Mouse (Mus musculus) embryonic stem cell, embryonic (primary cell): ENCODE measurements at regions not wholly inside any gene's neighbourhood (a gene's known extent, or its start where the extent isn't known, plus 50 kb on each side); places are given as distances from the start of the nearest gene placed in this dataset.

Experiments used
- CTCF ChIA-PET, 4 experiments: fragments of 300-600 bp in 2 of 4; fragments of 350-600 bp in 2 of 4; sonication (Branson Sonifier 250); formaldehyde crosslinking; loops; one replicate each; lab custom pipeline; 2022; ENCODE audit warnings: inconsistent platforms in 2 of 4; lab: Charles Lee
- POLR2A ChIA-PET, 4 experiments: fragments of 300-600 bp in 2 of 4; fragments of 350-600 bp in 2 of 4; sonication (Branson Sonifier 250); formaldehyde crosslinking; loops; one replicate each; lab custom pipeline; 2022; ENCODE audit warnings: antibody characterized with exemption in 4 of 4, inconsistent platforms in 1 of 4; lab: Charles Lee

DNA sequence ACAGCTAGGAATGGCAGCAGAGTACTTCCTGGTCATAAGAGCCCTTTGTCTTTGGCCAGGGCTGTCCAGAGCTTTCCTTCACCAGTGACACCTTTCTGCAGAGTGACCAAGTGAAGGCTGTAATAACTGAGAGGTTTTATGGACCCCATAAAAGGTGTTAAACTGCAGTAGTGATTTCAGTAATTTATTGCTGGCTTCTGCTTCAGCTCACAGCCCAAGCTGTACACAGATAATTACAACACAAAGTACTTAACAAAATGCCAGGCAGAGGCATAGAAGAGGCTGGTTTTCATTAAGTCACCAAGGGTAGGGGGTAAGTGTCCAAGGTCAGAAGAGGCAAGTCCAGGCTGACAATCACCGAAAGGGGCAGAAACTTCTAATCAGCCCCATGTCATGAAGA is 83.8 kb downstream of the Eif4e start:
- ChIA-PET CTCF (interaction anchor here in 2 of 4 experiments (0.7 kb wide), 2 partner anchors 28 to 33 kb away, joined by 3 read pairs; no protein-coding TSS in a partner anchor), POLR2A (no interaction called here)

DNA sequence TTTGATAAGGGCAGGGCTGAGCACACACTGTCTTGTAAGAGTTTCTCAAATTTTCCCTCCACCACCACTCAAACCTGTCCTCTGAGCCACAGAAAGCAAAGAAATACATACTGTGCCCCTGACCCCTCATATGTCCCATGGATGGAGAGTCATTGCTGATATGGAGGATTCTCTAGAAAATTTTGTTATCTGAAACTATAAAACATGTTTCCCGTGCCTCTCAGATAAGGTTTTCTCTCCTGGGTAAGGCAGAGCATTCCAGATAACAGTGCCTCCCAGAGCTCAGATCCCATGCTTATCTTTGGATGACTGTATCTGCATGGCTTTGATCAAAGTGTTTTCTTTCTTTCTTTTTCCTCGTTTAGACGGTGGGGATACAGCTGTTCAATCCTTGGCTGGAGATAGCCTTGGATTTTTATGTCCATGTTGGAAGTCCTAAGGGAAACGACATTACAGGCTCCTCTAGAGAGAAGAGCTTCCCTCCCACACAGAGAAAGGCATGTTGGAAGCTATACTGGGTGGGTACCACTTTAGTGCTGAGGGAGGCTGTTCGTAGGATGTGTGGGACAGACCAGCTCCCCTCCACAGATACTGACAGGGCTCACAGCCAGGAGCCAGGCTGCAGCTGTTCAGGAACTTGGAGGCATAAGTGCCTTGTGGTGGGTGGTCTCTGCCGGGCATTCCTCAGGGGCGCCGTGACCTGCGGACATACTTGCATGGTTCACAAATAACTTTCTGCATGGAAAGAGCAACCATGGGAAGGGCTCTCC is 87.1 kb downstream of the Eif4e start:
- ChIA-PET CTCF (no interaction called here), POLR2A (interaction anchor here in 1 of 4 experiments (1.1 kb wide), 1 partner anchor 470 kb away, joined by 3 read pairs; the partner anchor contains the start of gene Trmt10a)

DNA sequence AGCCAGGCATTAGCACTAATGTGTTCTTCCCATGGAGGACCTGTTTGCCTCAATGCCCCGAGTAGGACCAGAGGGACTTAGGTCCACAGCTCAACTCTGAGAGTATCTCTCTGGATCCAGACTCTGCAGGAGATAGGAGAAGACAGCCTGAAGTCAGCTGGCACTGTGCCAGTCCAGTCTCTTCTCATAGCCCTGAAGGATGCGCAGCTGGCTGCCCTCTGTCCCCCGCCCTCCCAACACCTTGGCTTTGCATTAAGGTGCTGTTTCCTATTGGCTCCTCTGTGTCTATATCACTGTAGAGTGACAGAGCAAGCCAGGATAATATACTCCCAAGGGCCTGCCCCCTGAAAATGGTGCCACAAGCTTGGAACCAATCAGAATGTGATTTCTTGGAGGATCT is 87.7 kb downstream of the Eif4e start:
- ChIA-PET CTCF (no interaction called here), POLR2A (interaction anchor here in 2 of 4 experiments (0.6 to 1.1 kb wide), 2 partner anchors 88 to 470 kb away, joined by 3 to 4 read pairs; partner anchors contain the start of genes Eif4e (in 1 of the 2) and Trmt10a (in 1 of the 2))

DNA sequence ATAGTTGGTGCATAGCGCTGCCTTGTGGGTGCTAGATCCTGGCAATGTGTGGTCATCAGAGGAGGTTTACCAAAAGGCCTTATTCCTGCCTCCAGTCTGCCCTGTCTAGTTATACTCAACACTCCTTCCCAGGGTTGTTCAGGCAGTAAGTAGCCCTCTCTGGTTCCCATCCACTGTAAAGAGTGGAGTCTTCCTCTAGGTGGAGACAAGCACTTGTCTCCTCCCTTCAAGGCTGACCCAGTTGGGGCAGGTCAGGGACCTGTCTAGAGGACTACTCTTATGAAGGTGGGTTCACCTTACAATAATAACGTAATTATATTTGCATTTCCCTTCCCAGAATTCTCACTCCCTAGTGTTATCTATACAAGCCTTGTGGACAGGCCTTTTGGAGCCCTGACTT is 88.9 kb downstream of the Eif4e start:
- POLR2A ChIA-PET: interaction anchor here in 1 of 4 experiments (0.6 kb wide), 1 partner anchor 343 kb away, joined by 4 read pairs; no protein-coding TSS in a partner anchor
- CTCF ChIA-PET: interaction anchor here in 1 of 4 experiments (0.7 kb wide), 1 partner anchor 291 kb away, joined by 3 read pairs; no protein-coding TSS in a partner anchor

DNA sequence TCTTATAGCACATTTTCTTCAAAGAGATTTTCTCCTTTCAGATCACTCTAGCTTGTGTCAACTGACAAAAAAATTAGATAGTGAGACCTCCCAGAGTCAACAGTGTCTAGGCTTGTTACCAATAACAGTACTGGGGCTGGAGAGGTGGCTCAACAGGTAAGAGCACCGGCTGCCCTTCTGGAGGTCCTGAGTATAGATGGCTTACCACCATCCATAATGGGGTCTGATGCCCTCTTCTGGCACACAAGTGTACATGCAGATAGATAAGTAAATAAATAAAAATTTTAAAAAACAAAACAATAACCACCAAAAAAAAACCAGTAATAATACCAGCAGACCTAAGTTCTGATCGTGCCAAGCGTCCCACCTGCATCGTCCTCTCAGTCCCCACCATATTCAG is 94.3 kb downstream of the Eif4e start:
- ChIA-PET CTCF (interaction anchor here in 3 of 4 experiments (0.6 to 1.0 kb wide), 4 partner anchors 8 to 1005 kb away, joined by 3 to 4 read pairs (median 4); no protein-coding TSS in a partner anchor), POLR2A (interaction anchor here in 1 of 4 experiments (1.9 kb wide), 1 partner anchor 24 kb away, joined by 4 read pairs; no protein-coding TSS in a partner anchor)

DNA sequence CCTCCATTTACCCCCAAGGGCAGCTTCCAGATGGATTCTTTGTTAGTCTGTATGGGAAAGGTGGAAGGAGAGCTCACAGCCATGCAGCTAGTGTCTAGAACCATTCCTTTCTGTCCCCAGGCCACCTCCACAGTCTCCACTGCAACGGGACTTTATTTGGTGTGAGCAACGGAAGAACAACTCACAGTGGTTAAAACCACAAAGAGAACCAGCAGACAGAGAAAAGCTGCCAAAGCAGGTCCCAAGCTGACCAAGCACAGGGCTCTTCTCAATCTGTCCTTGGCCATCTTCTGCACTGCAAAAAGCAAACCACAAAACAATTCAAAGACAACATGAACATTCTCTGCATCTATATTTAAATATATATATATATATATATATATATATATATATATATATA is 98.1 kb downstream of the Eif4e start:
- ChIA-PET POLR2A (interaction anchor here in 1 of 4 experiments (0.5 kb wide), 1 partner anchor 35 kb away, joined by 3 read pairs; no protein-coding TSS in a partner anchor), CTCF (no interaction called here)

DNA sequence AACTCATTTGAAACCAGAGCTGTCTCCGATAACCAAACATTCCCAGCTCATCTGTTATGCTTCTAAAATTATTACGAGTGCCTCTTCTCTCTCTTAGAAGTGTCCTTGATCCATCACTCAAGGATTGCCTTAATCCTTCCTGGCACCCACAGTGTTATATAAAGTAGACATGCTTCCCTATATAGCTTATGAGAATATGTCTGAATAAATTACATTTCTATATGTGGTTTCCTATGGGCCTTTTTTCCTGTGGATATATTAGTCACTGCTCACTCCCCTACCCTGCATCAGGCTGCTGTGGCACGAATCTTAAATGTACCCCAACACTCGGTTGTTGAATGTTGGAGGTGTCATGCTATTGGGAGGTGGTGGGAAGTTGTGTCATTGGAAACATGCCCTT is 100.3 kb downstream of the Eif4e start:
- POLR2A ChIA-PET: interaction anchor here in 1 of 4 experiments (1.1 to 1.6 kb wide), 2 partner anchors 116 to 340 kb away, joined by 3 to 4 read pairs; partner anchors contain the start of gene Tspan5
- CTCF ChIA-PET: interaction anchor here in 1 of 4 experiments (0.7 kb wide), 1 partner anchor 16 kb away, joined by 4 read pairs; no protein-coding TSS in a partner anchor

DNA sequence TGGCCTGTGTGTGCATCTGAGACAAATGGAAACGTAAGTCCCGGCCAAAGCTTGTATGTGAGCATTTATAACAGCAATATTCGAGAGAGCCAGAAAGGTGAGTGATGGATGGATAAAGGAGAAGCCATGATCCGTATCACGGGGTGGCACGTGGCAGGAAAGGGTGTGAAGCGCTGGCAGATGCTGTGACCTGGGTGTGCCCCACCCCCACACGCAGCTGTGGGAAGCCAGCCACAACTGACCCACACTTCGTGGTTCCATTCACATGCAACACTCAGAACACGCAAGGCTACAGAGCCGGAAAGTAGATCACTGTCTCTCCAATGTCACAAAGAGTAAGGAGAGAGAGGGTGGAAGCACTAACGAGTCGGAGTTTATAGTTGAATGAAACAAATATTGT is 104.3 kb downstream of the Eif4e start:
- ChIA-PET CTCF (interaction anchor here in 1 of 4 experiments (0.6 kb wide), 1 partner anchor 228 kb away, joined by 3 read pairs; no protein-coding TSS in a partner anchor), POLR2A (interaction anchor here in 2 of 4 experiments (0.6 to 0.7 kb wide), 2 partner anchors 97 to 406 kb away, joined by 3 to 4 read pairs; no protein-coding TSS in a partner anchor)

DNA sequence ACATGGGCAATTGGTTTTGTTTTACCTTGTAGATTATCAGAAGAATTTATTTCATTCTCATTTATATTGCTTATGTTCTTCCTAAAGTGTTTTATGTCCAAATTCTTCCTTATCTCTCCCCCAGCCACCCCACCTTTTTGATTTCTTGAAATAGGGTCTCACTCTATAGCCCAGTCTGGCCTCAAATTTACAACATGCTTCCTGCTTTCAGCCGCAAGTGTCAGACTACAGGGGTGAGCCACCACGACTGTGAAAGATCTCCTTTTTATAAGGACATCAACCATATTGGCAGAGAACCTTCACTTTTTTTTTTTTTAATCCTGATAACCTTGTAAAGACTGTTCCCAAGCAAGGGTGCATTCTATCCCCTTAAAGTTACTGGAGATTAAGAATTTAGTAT is 106.1 kb downstream of the Eif4e start:
- CTCF ChIA-PET: no interaction called here
- POLR2A ChIA-PET: interaction anchor here in 1 of 4 experiments (0.9 kb wide), 1 partner anchor 105 kb away, joined by 4 read pairs; no protein-coding TSS in a partner anchor

DNA sequence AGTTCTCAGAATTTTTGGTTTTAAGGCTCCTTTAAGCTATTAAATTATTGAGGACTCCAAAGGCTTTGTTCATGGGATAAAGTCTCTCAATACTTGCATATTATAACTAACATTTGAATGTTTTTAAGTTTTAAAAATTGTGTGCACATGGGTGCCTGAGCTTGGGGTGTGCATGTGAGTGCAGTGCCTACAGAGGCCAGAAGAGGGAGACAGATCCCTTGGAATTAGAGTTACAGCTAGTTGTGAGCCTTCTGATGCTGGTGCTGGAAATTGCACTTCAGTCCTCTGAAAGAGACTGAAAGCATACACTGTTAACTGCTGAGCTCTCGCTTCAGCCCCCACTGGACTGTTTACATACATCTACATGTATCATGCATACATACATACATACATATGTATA is 100.0 kb upstream of the Tspan5 start:
- ChIA-PET POLR2A (interaction anchor here in 1 of 4 experiments (0.6 kb wide), 1 partner anchor 147 kb away, joined by 3 read pairs; no protein-coding TSS in a partner anchor), CTCF (interaction anchor here (0.6 to 1.7 kb wide), 19 partner anchors 9 to 511 kb away, joined by 3 to 33 read pairs (median 4); no protein-coding TSS in a partner anchor)

DNA sequence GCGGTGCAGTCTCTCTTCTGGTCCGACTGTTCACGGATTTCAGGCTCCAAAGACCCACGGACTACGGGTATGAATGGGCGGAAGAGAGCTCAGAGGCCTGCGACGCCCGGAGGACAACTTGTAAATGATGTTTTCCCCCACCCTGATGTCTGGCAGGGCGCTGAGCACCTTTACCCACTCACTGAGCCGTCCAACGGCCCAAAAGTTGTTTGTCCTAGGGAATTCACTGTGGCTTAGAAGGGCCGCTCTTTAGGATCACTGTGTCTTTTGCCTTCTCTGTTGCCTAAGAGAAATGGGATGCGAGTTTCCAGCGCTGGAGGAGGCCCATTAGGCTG is 98.1 kb upstream of the Tspan5 start:
- CTCF ChIA-PET: interaction anchor here in 3 of 4 experiments (0.6 to 1.7 kb wide), 4 partner anchors 215 to 262 kb away, joined by 3 to 12 read pairs (median 6); no protein-coding TSS in a partner anchor
- POLR2A ChIA-PET: interaction anchor here (0.6 to 1.8 kb wide), 13 partner anchors 9 to 816 kb away, joined by 3 to 12 read pairs (median 3); partner anchors contain the start of gene Tspan5 (in 1 of the 4)

DNA sequence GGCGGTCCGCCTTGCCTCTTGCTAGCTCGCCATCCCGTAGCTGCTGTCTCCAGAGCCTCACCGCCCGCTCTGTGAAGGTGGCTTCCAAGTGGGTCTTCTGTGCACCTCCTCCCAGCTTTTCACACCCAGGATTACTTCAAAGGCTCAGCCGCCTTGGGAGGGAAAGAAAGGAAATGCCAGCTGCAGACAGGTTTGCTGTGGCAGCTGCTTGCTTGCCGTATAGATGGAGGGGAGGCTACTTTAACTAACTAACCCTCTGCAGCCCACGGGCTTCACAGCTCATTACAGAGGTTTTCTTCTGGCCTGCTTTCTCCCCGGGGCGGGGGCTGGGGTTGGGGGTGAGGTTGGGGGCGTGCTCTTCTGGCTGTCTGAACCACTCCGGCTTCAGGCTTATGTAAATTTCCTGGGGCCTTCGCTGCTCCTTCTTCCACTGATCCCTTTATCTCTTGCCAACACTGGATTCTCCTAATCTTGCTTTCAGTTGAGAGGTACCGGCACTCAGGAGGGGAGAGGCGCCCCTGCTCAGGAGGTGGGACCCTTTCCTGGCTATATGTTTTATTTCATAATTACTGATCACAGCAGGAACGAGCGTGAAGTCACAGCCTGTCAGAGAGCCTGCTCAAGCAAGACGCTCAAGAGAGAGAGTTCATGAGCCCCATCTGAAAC is 97.6 kb upstream of the Tspan5 start:
- ChIA-PET POLR2A (interaction anchor here in 3 of 4 experiments (0.6 to 1.8 kb wide), 11 partner anchors 9 to 817 kb away, joined by 3 to 12 read pairs (median 3); partner anchors contain the start of gene Tspan5 (in 1 of the 3)), CTCF (interaction anchor here in 3 of 4 experiments (0.6 to 1.7 kb wide), 4 partner anchors 262 to 446 kb away, joined by 3 to 12 read pairs (median 6); no protein-coding TSS in a partner anchor)

DNA sequence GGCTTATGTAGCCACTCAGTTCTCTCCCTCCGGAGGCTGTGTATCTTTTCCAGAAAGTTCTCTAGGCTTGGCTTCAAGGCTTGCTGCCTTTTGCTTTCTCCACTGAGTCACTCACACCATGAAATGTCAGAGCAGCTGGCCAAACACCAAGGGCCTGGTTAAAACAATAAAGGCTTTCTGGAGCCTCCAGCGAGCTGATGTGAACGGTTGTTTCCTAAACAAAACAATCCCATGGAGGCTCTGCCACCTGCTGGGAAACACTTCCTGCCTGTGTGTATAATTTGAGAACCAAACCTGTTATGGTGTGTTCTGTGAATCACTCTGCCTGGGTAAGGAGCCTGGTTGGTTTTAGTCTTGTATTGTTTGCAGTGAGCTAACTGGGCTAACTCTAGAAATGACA is 96.7 kb upstream of the Tspan5 start:
- ChIA-PET CTCF (interaction anchor here in 1 of 4 experiments (0.9 to 1.3 kb wide), 2 partner anchors 261 kb away, joined by 3 to 4 read pairs; no protein-coding TSS in a partner anchor), POLR2A (interaction anchor here in 1 of 4 experiments (1.0 kb wide), 1 partner anchor 117 kb away, joined by 4 read pairs; no protein-coding TSS in a partner anchor)

DNA sequence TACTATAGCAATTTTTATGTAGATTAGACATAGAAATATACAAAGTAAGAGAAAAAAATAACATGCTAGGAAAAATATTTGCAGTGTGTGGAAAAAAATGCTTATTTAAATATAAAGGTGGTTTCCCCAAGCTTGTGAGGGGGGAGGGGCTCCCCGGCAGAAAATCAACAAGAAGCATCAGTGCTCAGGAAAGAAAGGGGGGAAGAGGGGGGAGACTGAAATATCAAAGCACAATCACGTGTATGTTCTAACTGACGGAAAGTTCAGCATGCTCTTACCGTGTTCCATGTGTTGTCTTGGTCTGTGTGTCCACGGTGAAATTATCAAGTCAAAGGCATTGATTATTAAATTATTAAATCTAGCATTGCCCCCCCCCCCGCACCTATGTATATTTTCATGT is 92.3 kb upstream of the Tspan5 start:
- POLR2A ChIA-PET: interaction anchor here in 1 of 4 experiments (0.6 kb wide), 1 partner anchor 473 kb away, joined by 3 read pairs; no protein-coding TSS in a partner anchor
- CTCF ChIA-PET: interaction anchor here in 1 of 4 experiments (0.6 kb wide), 1 partner anchor 334 kb away, joined by 3 read pairs; no protein-coding TSS in a partner anchor

DNA sequence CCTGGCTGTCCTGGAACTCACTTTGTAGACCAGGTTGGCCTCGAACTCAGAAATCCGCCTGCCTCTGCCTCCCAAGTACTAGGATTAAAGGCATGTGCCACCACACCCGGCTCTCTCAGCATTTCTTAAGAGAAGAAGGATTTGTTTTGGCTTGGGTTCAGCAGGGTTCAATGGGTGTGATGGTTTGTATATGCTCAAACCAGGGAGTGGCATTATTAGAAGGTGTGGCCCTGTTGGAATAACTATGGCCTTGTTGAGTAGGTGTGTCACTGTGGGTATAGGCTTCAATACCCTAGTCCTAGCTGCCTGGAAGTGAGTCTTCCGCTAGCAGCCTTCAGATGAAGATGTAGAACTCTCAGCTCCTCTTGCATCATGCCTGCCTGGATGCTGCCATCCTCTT is 91.3 kb upstream of the Tspan5 start:
- CTCF ChIA-PET: interaction anchor here in 2 of 4 experiments (0.6 to 1.2 kb wide), 2 partner anchors 9 to 629 kb away, joined by 3 to 4 read pairs; no protein-coding TSS in a partner anchor
- POLR2A ChIA-PET: interaction anchor here in 1 of 4 experiments (1.4 kb wide), 1 partner anchor 167 kb away, joined by 3 read pairs; no protein-coding TSS in a partner anchor

DNA sequence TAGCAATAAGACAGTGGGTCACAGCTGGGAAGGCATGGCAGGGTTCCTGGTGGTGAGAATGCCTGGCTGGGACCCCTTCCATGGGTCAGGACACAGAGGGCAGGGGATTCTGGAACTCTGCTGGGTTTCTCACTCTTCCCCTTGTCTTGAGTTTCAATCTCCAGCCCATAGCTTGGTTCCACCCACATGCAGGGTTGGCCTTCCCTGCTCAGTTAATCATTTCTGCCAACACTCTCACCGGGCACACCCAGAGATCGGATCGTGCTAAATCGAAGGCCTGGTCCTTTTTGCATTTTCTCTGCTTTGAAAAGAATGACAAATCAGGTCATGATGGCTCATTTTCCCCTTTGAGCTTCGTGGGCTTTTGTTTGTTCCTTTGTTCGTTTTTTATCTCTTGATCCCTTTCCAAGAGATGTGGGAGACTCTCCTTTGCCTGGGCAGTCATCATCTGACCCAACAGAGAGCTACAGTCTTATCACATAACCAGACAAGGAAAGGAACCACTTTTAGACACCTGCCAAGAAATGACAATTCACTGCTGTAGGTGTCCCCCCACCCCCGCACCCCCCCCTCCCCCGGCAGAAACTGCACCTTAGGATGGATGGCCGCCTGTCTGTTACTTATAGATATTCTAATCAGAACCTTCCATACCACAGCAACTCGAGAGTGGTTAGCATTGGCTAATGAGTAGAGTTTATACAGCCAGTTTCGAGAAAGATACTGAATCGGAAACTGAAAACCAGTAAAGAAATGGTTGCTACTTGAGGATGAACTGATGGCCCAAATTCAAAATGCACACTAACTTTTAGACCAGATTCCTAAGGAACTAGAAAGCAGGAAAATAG is 90.4 kb upstream of the Tspan5 start:
- ChIA-PET CTCF (interaction anchor here in 1 of 4 experiments (1.2 kb wide), 1 partner anchor 10 kb away, joined by 4 read pairs; no protein-coding TSS in a partner anchor), POLR2A (interaction anchor here in 2 of 4 experiments (0.6 to 3.1 kb wide), 5 partner anchors 8 to 393 kb away, joined by 3 to 12 read pairs (median 3); no protein-coding TSS in a partner anchor)

DNA sequence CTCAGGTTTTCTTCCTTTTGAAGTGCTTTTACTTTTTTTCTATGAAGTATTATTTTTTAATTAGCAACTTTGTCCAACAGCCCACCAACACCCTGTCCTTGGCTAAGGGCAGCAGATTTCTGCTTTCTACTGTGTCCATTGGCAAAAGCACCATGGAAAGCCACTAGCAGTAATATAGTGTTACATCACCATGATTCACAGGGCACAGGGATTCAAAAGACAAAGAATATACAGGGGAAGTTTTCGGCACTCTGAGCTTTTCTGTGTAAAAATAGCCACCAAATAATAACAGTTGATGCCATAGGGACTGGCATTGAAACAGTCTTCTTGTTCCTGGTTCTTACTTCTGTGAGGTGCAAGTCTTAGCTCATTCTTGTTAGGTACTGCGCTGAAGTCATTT is 89.8 kb upstream of the Tspan5 start:
- CTCF ChIA-PET: interaction anchor here in 1 of 4 experiments (1.2 kb wide), 1 partner anchor 10 kb away, joined by 4 read pairs; no protein-coding TSS in a partner anchor

More for the DNA sequence above, 89.8 kb upstream of the Tspan5 start:
- POLR2A ChIA-PET: interaction anchor here in 2 of 4 experiments (0.7 to 3.1 kb wide), 4 partner anchors 8 to 393 kb away, joined by 3 to 12 read pairs (median 3); no protein-coding TSS in a partner anchor
